Mouse (Mus musculus): ENCODE results near the gene Prox1. TPM values are rescaled to one million over a fixed set of nuclear protein-coding genes. Genes with fewer than 3 reads are reported as not detected.

Gene Prox1
- polyA plus RNA-seq, 2 experiments: 3.7 to 4.5 TPM

DNA sequence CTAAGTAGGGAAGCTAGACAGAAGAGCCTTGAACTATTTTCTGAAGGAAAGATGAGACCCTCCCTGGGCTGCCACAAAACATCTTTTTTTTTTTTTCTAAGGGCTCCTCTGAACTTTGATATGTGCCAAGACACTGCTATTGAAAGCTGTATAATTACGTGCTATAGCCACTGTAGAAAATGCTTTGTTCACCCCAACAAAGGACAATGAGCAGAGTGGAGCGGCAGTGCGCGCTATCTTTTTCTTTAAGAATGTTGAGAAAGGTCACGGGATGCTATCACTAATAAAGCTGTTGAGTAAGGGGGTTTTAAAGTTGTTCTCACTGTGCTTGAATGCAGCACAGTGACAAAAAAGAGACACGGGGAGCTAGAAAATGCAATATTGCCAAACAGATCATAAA is 30.0 kb downstream of the Prox1 start:
- Histone ChIP-seq H3K27ac (no peak overlapping the region), H3K27me3 (ENCODE audit: control insufficient read depth, insufficient read depth, low read length) (no peaks in the 10 kb centered on the region), H3K4me3 (ENCODE audit: insufficient read depth in 1 of 2, low read depth in 2 of 2, low read length in 2 of 2) (no peak overlapping the region), H3K36me3 (replicated peaks; ENCODE audit: control insufficient read depth, insufficient read depth, low read depth) (no peaks in the 10 kb centered on the region), H3K9ac (replicated peaks) (no peak overlapping the region), H3K9me3 (ENCODE audit: control insufficient read depth, low read length) (no peaks in the 10 kb centered on the region), H3K4me2 (ENCODE audit: low read depth) (no peak overlapping the region), H3K4me1 (replicated peaks; ENCODE audit: control insufficient read depth in 2 of 2, insufficient read depth in 2 of 2, low read length in 1 of 2) (no peaks in the 10 kb centered on the region)
- no peak for ATAC-seq (ENCODE audit: insufficient read depth)
- no peak for DNase-seq (ENCODE audit: low read depth in 3 of 3, low spot score in 3 of 3)
- TF ChIP-seq CTCF (IDR thresholded peaks at IDR 0.05; ENCODE audit: low read depth): no peak
- TF ChIP-seq EP300 (IDR thresholded peaks at IDR 0.05; ENCODE audit: low read depth): no peak
- 69% methylated on average over 6 of the region's 6 CpGs for WGBS (ENCODE audit: insufficient replicate concordance)

DNA sequence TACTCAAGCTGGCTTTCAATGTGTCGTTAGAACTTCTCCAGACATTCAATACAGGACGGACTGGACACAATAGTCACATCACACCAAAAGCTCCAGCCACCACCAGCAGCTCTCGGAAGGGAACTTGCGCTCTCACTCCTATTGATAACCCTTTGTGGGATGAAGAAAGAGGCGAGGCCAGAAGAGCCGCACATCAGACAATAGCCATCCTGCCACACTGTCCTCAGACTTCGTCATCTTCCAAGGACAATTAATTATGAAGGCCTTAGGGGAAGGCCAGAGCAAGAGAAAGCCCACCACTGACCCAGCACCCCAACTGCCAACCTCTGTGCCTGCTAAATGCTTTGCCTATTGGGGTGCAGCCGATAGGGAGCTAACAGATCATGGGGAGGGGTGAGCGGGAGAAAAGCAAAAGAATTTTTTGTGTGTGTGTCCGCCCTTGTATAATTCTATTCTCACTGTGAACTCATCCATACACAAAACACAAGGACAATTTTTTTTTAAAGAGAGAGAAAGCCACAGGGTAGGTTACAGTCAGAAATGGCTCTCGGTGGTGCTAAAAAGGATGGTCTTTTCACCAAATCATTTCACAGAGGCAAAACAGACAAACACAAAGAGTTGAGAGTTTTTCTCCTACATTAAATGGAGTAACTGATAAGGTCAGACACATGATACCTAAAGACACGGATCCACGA is 30.7 kb downstream of the Prox1 start:
- TF ChIP-seq CTCF (IDR thresholded peaks at IDR 0.05; ENCODE audit: low read depth) (no peak), EP300 (IDR thresholded peaks at IDR 0.05; ENCODE audit: low read depth) (no peak)
- no peaks in the 10 kb centered on the region for H3K9me3 ChIP-seq (ENCODE audit: control insufficient read depth, low read length)
- H3K27ac ChIP-seq: no peak overlapping the region
- H3K4me1 ChIP-seq (replicated peaks; ENCODE audit: control insufficient read depth in 2 of 2, insufficient read depth in 2 of 2, low read length in 1 of 2): no peaks in the 10 kb centered on the region
- DNase-seq (ENCODE audit: low read depth in 3 of 3, low spot score in 3 of 3) (no peak), ATAC-seq (ENCODE audit: insufficient read depth) (no peak)
- no peaks in the 10 kb centered on the region for H3K27me3 ChIP-seq (ENCODE audit: control insufficient read depth, insufficient read depth, low read length)
- H3K4me2 ChIP-seq (ENCODE audit: low read depth): no peak overlapping the region
- 66% methylated on average over 13 of the region's 13 CpGs for WGBS (ENCODE audit: insufficient replicate concordance)
- no peak overlapping the region for H3K9ac ChIP-seq (replicated peaks)
- no peak overlapping the region for H3K4me3 ChIP-seq (ENCODE audit: insufficient read depth in 1 of 2, low read depth in 2 of 2, low read length in 2 of 2)
- H3K36me3 ChIP-seq (replicated peaks; ENCODE audit: control insufficient read depth, insufficient read depth, low read depth): no peaks in the 10 kb centered on the region

DNA sequence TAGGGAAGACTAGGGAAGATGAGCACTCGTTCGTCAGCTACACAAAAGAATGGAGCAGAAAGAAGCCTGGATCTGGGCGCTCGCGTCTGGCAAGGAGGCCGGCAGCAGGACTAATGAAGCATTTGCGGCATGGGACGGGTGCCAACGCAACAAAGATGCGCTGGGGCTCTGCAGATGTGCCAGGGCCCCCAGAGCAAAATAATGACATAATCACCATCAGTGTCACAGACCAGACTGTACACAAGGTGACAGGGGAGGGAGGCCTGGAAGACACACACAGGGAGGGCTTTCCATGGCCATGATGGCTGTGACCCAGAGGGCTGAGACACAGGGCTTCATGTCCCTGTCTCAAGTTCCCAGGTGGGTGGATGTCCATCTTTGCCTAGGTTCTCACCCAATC is 32.6 kb downstream of the Prox1 start:
- WGBS (ENCODE audit: insufficient replicate concordance): 87% methylated on average over 10 of the region's 10 CpGs
- no peak for DNase-seq (ENCODE audit: low read depth in 3 of 3, low spot score in 3 of 3)
- H3K27me3 ChIP-seq (ENCODE audit: control insufficient read depth, insufficient read depth, low read length): no peaks in the 10 kb centered on the region
- no peak for ATAC-seq (ENCODE audit: insufficient read depth)
- H3K4me2 ChIP-seq (ENCODE audit: low read depth): no peak overlapping the region
- H3K36me3 ChIP-seq (replicated peaks; ENCODE audit: control insufficient read depth, insufficient read depth, low read depth): no peaks in the 10 kb centered on the region
- TF ChIP-seq CTCF (IDR thresholded peaks at IDR 0.05; ENCODE audit: low read depth) (no peak), EP300 (IDR thresholded peaks at IDR 0.05; ENCODE audit: low read depth) (no peak)
- H3K9me3 ChIP-seq (ENCODE audit: control insufficient read depth, low read length): no peaks in the 10 kb centered on the region
- H3K27ac ChIP-seq: no peak overlapping the region
- H3K4me1 ChIP-seq (replicated peaks; ENCODE audit: control insufficient read depth in 2 of 2, insufficient read depth in 2 of 2, low read length in 1 of 2): no peaks in the 10 kb centered on the region
- no peak overlapping the region for H3K4me3 ChIP-seq (ENCODE audit: insufficient read depth in 1 of 2, low read depth in 2 of 2, low read length in 2 of 2)
- H3K9ac ChIP-seq (replicated peaks): no peak overlapping the region

DNA sequence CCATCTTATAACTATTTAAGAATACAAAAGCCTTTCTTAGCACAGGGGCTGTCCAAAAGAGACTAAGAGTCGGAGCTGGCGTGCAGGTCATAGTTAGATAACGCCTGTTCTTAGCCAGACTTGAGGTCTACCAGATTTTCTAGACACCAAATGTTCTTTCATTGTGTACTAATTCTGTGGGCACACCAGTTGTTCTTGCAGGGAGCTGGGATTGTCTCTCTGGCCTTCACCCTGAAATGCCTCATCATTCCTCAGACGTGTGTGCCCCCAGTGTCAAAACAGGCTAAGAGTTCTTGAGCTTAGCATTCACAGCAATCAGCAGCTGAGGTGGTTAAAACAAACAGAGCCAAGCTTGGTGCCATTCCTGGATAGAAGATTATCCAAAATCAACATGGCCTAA is 37.6 kb downstream of the Prox1 start:
- H3K9ac ChIP-seq (replicated peaks): no peak overlapping the region
- no peaks in the 10 kb centered on the region for H3K27me3 ChIP-seq (ENCODE audit: control insufficient read depth, insufficient read depth, low read length)
- TF ChIP-seq CTCF (IDR thresholded peaks at IDR 0.05; ENCODE audit: low read depth) (no peak), EP300 (IDR thresholded peaks at IDR 0.05; ENCODE audit: low read depth) (no peak)
- no peaks in the 10 kb centered on the region for H3K9me3 ChIP-seq (ENCODE audit: control insufficient read depth, low read length)
- H3K4me2 ChIP-seq (ENCODE audit: low read depth): no peak overlapping the region
- 70% methylated on average over 4 of the region's 4 CpGs for WGBS (ENCODE audit: insufficient replicate concordance)
- no peaks in the 10 kb centered on the region for H3K36me3 ChIP-seq (replicated peaks; ENCODE audit: control insufficient read depth, insufficient read depth, low read depth)
- no peak for DNase-seq (ENCODE audit: low read depth in 3 of 3, low spot score in 3 of 3)
- H3K4me3 ChIP-seq (ENCODE audit: insufficient read depth in 1 of 2, low read depth in 2 of 2, low read length in 2 of 2): no peak overlapping the region
- peaks cover 0 to 6% of the 10 kb centered on the region in 2 experiments; a peak in 1 of 4 replicates for H3K4me1 ChIP-seq (replicated peaks; ENCODE audit: control insufficient read depth in 2 of 2, insufficient read depth in 2 of 2, low read length in 1 of 2)
- ATAC-seq (ENCODE audit: insufficient read depth): no peak
- no peak overlapping the region for H3K27ac ChIP-seq

DNA sequence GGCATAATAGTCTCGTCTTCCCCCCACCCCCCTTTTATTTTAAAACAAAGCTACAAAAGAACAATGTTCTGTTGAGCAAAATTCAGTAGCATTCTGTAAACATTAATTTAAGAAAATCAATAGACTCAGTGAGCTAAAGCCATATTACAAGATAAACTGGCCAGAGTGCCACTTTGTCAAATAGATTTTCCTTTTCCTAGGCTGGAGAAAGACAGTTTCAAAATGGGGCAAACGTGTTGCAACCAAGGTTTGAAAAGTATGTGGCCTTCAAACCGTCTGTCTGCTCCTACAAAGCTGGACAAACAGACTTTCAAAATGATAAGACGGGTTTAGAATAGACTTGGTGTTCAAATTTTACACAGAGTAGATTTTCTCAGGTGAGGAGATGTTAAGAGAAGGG is 39.6 kb downstream of the Prox1 start:
- Histone ChIP-seq H3K27ac (no peak overlapping the region), H3K36me3 (replicated peaks; ENCODE audit: control insufficient read depth, insufficient read depth, low read depth) (no peaks in the 10 kb centered on the region), H3K27me3 (ENCODE audit: control insufficient read depth, insufficient read depth, low read length) (no peaks in the 10 kb centered on the region), H3K9me3 (ENCODE audit: control insufficient read depth, low read length) (no peaks in the 10 kb centered on the region), H3K4me2 (ENCODE audit: low read depth) (no peak overlapping the region), H3K4me1 (replicated peaks; ENCODE audit: control insufficient read depth in 2 of 2, insufficient read depth in 2 of 2, low read length in 1 of 2) (peaks cover 0 to 6% of the 10 kb centered on the region in 2 experiments; a peak in 1 of 4 replicates), H3K4me3 (ENCODE audit: insufficient read depth in 1 of 2, low read depth in 2 of 2, low read length in 2 of 2) (no peak overlapping the region), H3K9ac (replicated peaks) (no peak overlapping the region)
- ATAC-seq (ENCODE audit: insufficient read depth) (no peak), DNase-seq (ENCODE audit: low read depth in 3 of 3, low spot score in 3 of 3) (no peak)
- 37% methylated on average over 4 of the region's 4 CpGs for WGBS (ENCODE audit: insufficient replicate concordance)
- TF ChIP-seq EP300 (IDR thresholded peaks at IDR 0.05; ENCODE audit: low read depth) (no peak), CTCF (IDR thresholded peaks at IDR 0.05; ENCODE audit: low read depth) (no peak)

Data from liver, embryonic 14.5 days (tissue).